Mouse (Mus musculus): Measurements from ENCODE around the gene Map6.
A peak's percentile ranks its signal among the peaks of the same experiment; 100 is the strongest.

Gene Map6

GRCm38 (mm10) chr7:99267251-99267896 lies at the start of gene Map6:
Gene Map6, plus strand, starts transcription at chr7:99267447.
- peak; percentile 92 for DNase-seq (ENCODE audit: low read depth, low spot score)

- peak; percentile 31 for DNase-seq (ENCODE audit: low read depth, low spot score)
These were observed 43.0 kb upstream of the Map6 start for GRCm38 (mm10) chr7:99224225-99224624.

GRCm38 (mm10) chr7:99224648-99225190 lies 42.5 kb upstream of the Map6 start:
- DNase-seq (ENCODE audit: low read depth, low spot score) = no peak

GRCm38 (mm10) chr7:99225421-99225820 lies 41.8 kb upstream of the Map6 start:
- no peak for DNase-seq (ENCODE audit: low read depth, low spot score)

- DNase-seq (ENCODE audit: low read depth, low spot score) = no peak
These were observed 40.6 kb upstream of the Map6 start for GRCm38 (mm10) chr7:99226662-99227061.

DNA sequence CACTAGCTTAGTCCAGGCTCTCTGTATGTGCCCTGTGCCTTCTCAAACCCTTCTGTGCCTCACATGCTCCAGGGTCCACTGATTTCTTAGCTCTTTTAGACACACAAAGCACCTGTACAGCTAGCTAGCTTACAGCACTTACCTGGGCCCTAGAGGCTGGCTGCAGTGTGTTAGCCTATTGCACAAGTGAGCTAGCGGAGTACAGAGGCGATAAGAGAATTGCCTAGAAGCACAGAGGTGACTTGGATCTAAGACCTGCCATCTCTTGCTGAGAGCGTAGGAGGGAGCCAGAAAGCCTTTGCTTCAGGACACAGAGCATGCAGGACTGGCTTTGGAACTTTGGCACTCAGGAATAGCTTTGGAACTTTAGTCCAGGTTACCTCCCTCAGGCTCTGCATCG lies 40.0 kb upstream of the Map6 start:
- DNase-seq (ENCODE audit: low read depth, low spot score) = no peak

DNA sequence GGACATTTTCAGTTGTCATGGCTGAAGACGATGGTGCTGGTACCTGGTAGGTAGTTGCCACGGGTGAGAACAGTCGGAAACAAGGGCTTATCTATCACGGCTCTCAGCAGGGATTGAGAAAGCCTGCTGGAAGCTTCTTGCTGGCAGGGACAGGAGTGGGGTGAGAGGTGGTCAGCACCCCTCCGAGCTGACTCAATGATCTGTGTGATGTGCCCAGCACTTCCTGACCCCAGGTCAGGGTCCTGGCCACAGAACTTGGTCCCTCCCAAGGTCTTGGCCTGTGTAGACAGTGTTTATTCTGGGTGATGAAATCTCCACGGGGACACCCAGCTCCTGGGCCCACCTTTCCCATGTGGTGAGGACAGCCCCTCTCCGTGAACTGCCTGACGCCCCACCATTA lies 38.4 kb upstream of the Map6 start:
- no peak for DNase-seq (ENCODE audit: low read depth, low spot score)

- DNase-seq (ENCODE audit: low read depth, low spot score) = peak; percentile 49
These were observed 37.8 kb upstream of the Map6 start for GRCm38 (mm10) chr7:99229411-99229810.

GRCm38 (mm10) chr7:99230061-99230747 lies 37.0 kb upstream of the Map6 start:
- no peak for DNase-seq (ENCODE audit: low read depth, low spot score)

- DNase-seq (ENCODE audit: low read depth, low spot score) = peak; percentile 52
These were observed 34.7 kb upstream of the Map6 start for GRCm38 (mm10) chr7:99232571-99232970.

GRCm38 (mm10) chr7:99234916-99235315 lies 32.3 kb upstream of the Map6 start:
- no peak for DNase-seq (ENCODE audit: low read depth, low spot score)

- no peak for DNase-seq (ENCODE audit: low read depth, low spot score)
These were observed 31.6 kb upstream of the Map6 start for GRCm38 (mm10) chr7:99235657-99236056.

DNA sequence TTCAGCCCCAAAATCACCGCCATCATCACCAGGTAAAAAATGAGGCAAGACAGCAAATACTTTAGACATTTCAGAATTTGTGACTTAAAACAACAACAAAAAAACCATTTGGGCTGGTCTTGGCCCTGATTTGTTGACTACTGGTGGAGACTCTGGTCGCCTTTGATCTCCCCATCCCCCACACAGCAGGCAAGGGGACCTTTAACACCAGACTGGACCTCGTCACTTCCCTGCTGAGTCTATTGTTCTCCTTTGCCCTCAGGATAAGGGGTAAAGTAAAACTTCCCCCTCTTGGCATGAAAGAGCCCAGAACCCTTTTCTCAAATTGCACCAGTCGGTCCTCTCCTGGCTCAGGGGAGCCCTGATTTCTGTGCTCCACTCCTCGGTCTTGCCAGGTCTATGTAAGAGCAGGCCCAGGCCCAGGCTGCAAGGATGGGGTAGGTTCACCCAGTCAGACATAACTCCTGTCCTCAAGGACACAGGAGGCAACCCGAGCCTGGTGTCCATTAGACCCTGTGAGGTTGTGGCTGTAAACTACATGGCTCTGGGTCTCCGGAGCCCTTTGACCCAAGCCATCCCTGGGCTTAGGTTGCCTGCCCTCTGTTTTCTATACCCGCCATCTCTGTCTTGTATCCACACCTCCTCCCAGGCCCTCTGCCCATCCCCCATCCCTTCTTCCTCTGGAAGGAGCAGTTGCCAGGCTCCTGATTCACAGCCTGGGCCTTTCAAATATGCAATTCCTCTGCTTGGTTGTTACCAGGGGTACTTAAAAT lies 30.2 kb upstream of the Map6 start:
- DNase-seq (ENCODE audit: low read depth, low spot score) = peak; percentile 54

- DNase-seq (ENCODE audit: low read depth, low spot score) = no peak
These were observed 28.8 kb upstream of the Map6 start, which contains the start of gene Mogat2 for GRCm38 (mm10) chr7:99238417-99238816. Gene Mogat2, minus strand, starts transcription at chr7:99238619.

GRCm38 (mm10) chr7:99242097-99242496 lies 25.1 kb upstream of the Map6 start:
- no peak for DNase-seq (ENCODE audit: low read depth, low spot score)

DNA sequence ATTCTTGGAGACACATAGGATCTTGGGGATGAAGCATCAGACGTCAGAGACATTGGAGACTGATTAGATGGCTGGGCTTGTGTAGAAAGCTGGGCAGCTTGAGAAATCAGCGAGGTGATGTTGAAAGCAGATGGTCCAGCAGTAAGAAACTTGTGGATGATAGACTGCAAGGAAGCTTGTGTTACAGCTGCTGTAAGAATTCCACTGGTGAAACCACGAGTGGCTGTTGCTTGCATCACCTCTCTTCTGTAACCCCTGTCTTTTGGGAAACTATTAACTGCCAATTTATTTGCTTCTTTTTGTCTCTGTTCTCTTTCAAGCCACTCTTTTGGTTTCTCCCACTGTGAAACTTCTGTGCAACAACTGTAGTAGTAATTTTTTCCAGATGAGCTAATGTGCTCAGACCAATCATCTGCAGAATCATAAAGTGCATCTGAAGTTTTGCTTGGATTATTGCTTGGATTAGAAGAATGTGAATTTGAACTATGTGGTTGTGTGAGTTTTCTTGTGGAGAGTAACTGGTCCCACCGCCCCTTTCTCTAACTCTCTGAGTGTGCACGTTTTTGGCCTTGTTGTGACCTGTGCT lies 19.0 kb upstream of the Map6 start:
- no peak for DNase-seq (ENCODE audit: low read depth, low spot score)

GRCm38 (mm10) chr7:99248906-99249581 lies 18.2 kb upstream of the Map6 start:
- DNase-seq (ENCODE audit: low read depth, low spot score) = no peak

- DNase-seq (ENCODE audit: low read depth, low spot score) = peak; percentile 86
These were observed 17.7 kb upstream of the Map6 start for GRCm38 (mm10) chr7:99249582-99249911.

DNA sequence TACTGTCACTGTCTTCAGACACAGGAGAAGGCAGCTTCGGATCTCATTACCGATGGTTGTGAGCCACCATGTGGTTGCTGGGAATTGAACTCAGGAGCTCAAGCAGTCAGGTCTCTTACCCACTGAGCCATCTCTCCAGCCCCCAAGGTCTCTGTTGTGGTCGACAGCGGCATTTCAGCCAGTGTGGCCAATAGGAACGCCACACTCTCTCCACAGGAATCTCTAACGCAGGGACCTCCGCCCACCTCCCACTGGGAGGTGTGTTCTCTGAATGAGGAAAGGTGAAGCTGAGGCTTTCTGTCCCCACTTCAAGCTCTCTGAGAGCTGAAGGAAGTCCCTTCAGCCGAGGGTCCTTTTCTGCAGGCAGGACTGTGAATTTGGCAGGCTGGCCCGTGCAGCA lies 16.9 kb upstream of the Map6 start:
- DNase-seq (ENCODE audit: low read depth, low spot score) = peak; percentile 90

- no peak for DNase-seq (ENCODE audit: low read depth, low spot score)
These were observed 12.2 kb upstream of the Map6 start for GRCm38 (mm10) chr7:99255006-99255405.

DNA sequence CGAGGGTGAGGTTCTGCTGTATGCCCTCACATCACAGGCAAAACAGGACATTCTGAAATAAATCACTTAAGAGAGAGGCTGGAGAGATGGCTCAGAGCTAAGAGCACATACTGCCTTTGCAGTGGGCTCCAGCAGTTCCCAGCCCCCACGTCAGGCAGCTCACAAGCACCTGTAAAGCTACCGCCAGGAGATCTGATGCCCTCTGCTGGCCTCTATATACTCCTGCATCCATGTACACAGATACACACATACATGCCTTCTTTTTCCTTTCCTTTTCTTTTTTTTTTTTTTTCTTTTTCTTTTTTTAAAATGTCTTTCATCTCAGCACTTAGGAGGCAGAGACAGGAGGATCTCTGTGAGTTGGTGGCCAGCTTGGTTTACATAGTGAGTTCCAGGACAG lies 5.3 kb upstream of the Map6 start:
- DNase-seq (ENCODE audit: low read depth, low spot score) = peak; percentile 84
